Mouse (Mus musculus) kidney, embryonic 16.5 days (tissue): ENCODE data around the gene Nrip2. TPM values are rescaled to one million over a fixed set of nuclear protein-coding genes. Genes with fewer than 3 reads are reported as not detected.
A peak's percentile ranks its signal among the peaks of the same experiment; 100 is the strongest.

ENCODE experiments used
- ATAC-seq: fragments of 200-750 bp; cut with Nextera tagmentation; 2 replicates; pipeline ENCODE4 v1.8.0; 2017; ENCODE audit warnings: moderate TSS enrichment; ENCODE audit not compliant: low FRiP score, low TSS enrichment
- H3K27ac ChIP-seq: fragments of 300-500 bp; sonication (generic); 2 replicates; pipeline ENCODE4 v1.5.1; 2014; ENCODE audit warnings: low read length
- H3K27me3 ChIP-seq: fragments of 300-500 bp; sonication (generic); 2 replicates; pipeline ENCODE4 v1.6.1; 2014; ENCODE audit warnings: low read length, control low read depth, mixed read lengths; ENCODE audit not compliant: insufficient read depth
- H3K36me3 ChIP-seq: fragments of 300-500 bp; sonication (generic); 2 replicates; pipeline ENCODE4 v1.6.1; 2014; ENCODE audit warnings: low read length, control low read depth, mixed read lengths; ENCODE audit not compliant: insufficient read depth
- H3K4me1 ChIP-seq: fragments of 300-500 bp; sonication (generic); 2 replicates; pipeline ENCODE4 v1.6.1; 2014; ENCODE audit warnings: low read length, control low read depth, mixed read lengths; ENCODE audit not compliant: insufficient read depth
- H3K4me2 ChIP-seq: fragments of 300-500 bp; sonication (generic); replicated peaks from 2 replicates; pipeline ENCODE4 v1.6.1; 2014; ENCODE audit warnings: low read depth, low read length
- H3K4me3 ChIP-seq: fragments of 300-500 bp; sonication (generic); 2 replicates; pipeline ENCODE4 v1.5.1; 2014; ENCODE audit warnings: mild to moderate bottlenecking, low read length
- H3K9ac ChIP-seq: fragments of 300-500 bp; sonication (generic); replicated peaks from 2 replicates; pipeline ENCODE4 v1.6.1; 2014; ENCODE audit warnings: low read length
- H3K9me3 ChIP-seq: fragments of 300-500 bp; sonication (generic); 2 replicates; pipeline ENCODE4 v1.6.1; 2016; ENCODE audit warnings: low read length, control low read depth
- WGBS: fragments of 180-500 bp; shearing (Covaris S2); extraction: QIAGEN DNeasy Blood & Tissue Kit; methylation state at CpG from one replicate; pipeline ENCODE4 v1.1.7; 2014; 5-methylcytosine and 5-hydroxymethylcytosine counted together
- polyA plus RNA-seq: library from polyadenylated mRNA; unstranded; fragments of >200 nt; fragmentation: Nextera tagmentation; extraction: Ambion mirVana; gene quantifications from 2 replicates; pipeline ENCODE4 v1.2.1, GENCODE M21; 2015

The Nrip2 gene
- 24.7 and 26.3 TPM in 2 replicates for polyA plus RNA-seq

GRCm38 (mm10) chr6:128398996-128399395 is at the start of gene Nrip2:
TSS of gene Nrip2 (plus strand) at chr6:128399296.
- WGBS = 59% methylated on average over 3 of the region's 3 CpGs
- H3K9me3 ChIP-seq = no peaks in the 10 kb centered on the region
- peak within 1 kb of the TSS; percentile 77 for H3K27ac ChIP-seq
- no peaks in the 10 kb centered on the region for H3K27me3 ChIP-seq
- no peak for ATAC-seq
- peak within 1 kb of the TSS; percentile 54 for H3K4me2 ChIP-seq
- peak within 1 kb of the TSS; percentile 32 for H3K4me3 ChIP-seq
- peak within 1 kb of the TSS; percentile 51 for H3K9ac ChIP-seq
- H3K4me1 ChIP-seq = peaks cover 24% of the 10 kb centered on the region
- no peaks in the 10 kb centered on the region for H3K36me3 ChIP-seq

- Histone ChIP-seq H3K4me1 (peaks cover 11% of the 10 kb centered on the region), H3K4me3 (no peak overlapping the region), H3K9ac (0 out of 2 replicates have a peak overlapping the region, but pooled peaks have one; percentile 6), H3K4me2 (no peak overlapping the region), H3K27me3 (no peaks in the 10 kb centered on the region), H3K27ac (peak overlapping the region; percentile 35; the same call in 1 of the 2 replicates), H3K9me3 (no peaks in the 10 kb centered on the region), H3K36me3 (peaks cover 6% of the 10 kb centered on the region)
- 46% methylated on average over 7 of the region's 7 CpGs for WGBS
- ATAC-seq = no peak
These were observed 49.4 kb upstream of the Nrip2 start for GRCm38 (mm10) chr6:128349711-128350110.

GRCm38 (mm10) chr6:128354140-128354539 is 45.0 kb upstream of the Nrip2 start:
- Histone ChIP-seq H3K27ac (peak overlapping the region; percentile 17; the same call in 1 of the 2 replicates), H3K9me3 (no peaks in the 10 kb centered on the region), H3K4me1 (peaks cover 20% of the 10 kb centered on the region), H3K36me3 (peaks cover 31% of the 10 kb centered on the region), H3K9ac (no peak overlapping the region), H3K27me3 (no peaks in the 10 kb centered on the region), H3K4me3 (peak overlapping the region; percentile 85; the same call in 1 of the 2 replicates), H3K4me2 (peak overlapping the region; percentile 84)
- WGBS = 41% methylated on average over 3 of the region's 3 CpGs
- ATAC-seq = no peak

- Histone ChIP-seq H3K4me3 (peak overlapping the region; percentile 85), H3K27ac (peak overlapping the region; percentile 89), H3K27me3 (no peaks in the 10 kb centered on the region), H3K4me1 (peaks cover 20% of the 10 kb centered on the region), H3K4me2 (peak overlapping the region; percentile 84), H3K9ac (peak overlapping the region; percentile 82), H3K36me3 (peaks cover 31% of the 10 kb centered on the region), H3K9me3 (no peaks in the 10 kb centered on the region)
- ATAC-seq = peak; percentile 62
- under 1% methylated on average over 24 of the region's 28 CpGs for WGBS
These were observed 43.9 kb upstream of the Nrip2 start for GRCm38 (mm10) chr6:128355201-128355681.

GRCm38 (mm10) chr6:128355726-128356416 is 43.2 kb upstream of the Nrip2 start, which contains the start of gene Tulp3:
TSS of gene Tulp3 (minus strand) at chr6:128355851.
- WGBS = under 1% methylated on average over 35 of the region's 42 CpGs
- Histone ChIP-seq H3K36me3 (peaks cover 26% of the 10 kb centered on the region), H3K4me1 (peaks cover 23% of the 10 kb centered on the region)

GRCm38 (mm10) chr6:128358999-128359398 is 40.1 kb upstream of the Nrip2 start:
- Histone ChIP-seq H3K9me3 (no peaks in the 10 kb centered on the region), H3K36me3 (peaks cover 25% of the 10 kb centered on the region), H3K4me3 (no peak overlapping the region), H3K4me2 (no peak overlapping the region), H3K9ac (no peak overlapping the region), H3K4me1 (peaks cover 38% of the 10 kb centered on the region), H3K27me3 (no peaks in the 10 kb centered on the region), H3K27ac (no peak overlapping the region)
- ATAC-seq = no peak
- WGBS = 22% methylated on average over 2 of the region's 2 CpGs

More at GRCm38 (mm10) chr6:128355726-128356416, 43.2 kb upstream of the Nrip2 start, which contains the start of gene Tulp3:
- Histone ChIP-seq H3K4me3 (peak within 1 kb of the TSS; percentile 85), H3K9me3 (no peaks in the 10 kb centered on the region), H3K4me2 (peak within 1 kb of the TSS; percentile 84), H3K27ac (peak within 1 kb of the TSS; percentile 89), H3K9ac (peak within 1 kb of the TSS; percentile 82), H3K27me3 (no peaks in the 10 kb centered on the region)
- peak; percentile 98 for ATAC-seq

- ATAC-seq = no peak
- Histone ChIP-seq H3K27me3 (no peaks in the 10 kb centered on the region), H3K27ac (peak overlapping the region; percentile 93), H3K9ac (peak overlapping the region; percentile 85), H3K4me2 (peak overlapping the region; percentile 79), H3K9me3 (no peaks in the 10 kb centered on the region), H3K36me3 (peaks cover 31% of the 10 kb centered on the region), H3K4me3 (peak overlapping the region; percentile 81), H3K4me1 (peaks cover 28% of the 10 kb centered on the region)
- WGBS = 18% methylated on average over 9 of the region's 9 CpGs
These were observed 37.2 kb upstream of the Nrip2 start for GRCm38 (mm10) chr6:128361901-128362300.

- H3K27me3 ChIP-seq = no peaks in the 10 kb centered on the region
- peak within 1 kb of the TSS; percentile 85 for H3K9ac ChIP-seq
- peak; percentile 88 for ATAC-seq
- H3K4me1 ChIP-seq = peaks cover 28% of the 10 kb centered on the region
- peak within 1 kb of the TSS; percentile 93 for H3K27ac ChIP-seq
- H3K9me3 ChIP-seq = no peaks in the 10 kb centered on the region
- peak within 1 kb of the TSS; percentile 81 for H3K4me3 ChIP-seq
- peak within 1 kb of the TSS; percentile 79 for H3K4me2 ChIP-seq
- WGBS = under 1% methylated on average over 65 of the region's 76 CpGs
- H3K36me3 ChIP-seq = peaks cover 31% of the 10 kb centered on the region
These were observed 36.6 kb upstream of the Nrip2 start, which contains the start of the genes Rhno1 and Foxm1 for GRCm38 (mm10) chr6:128362381-128363006. TSS of gene Rhno1 (minus strand) at chr6:128362911. TSS of gene Foxm1 (plus strand) at chr6:128362967.

GRCm38 (mm10) chr6:128363007-128363825 is 35.9 kb upstream of the Nrip2 start:
- Histone ChIP-seq H3K4me2 (peak overlapping the region; percentile 79), H3K9me3 (no peaks in the 10 kb centered on the region), H3K27me3 (no peaks in the 10 kb centered on the region), H3K27ac (peak overlapping the region; percentile 93), H3K9ac (peak overlapping the region; percentile 85), H3K4me1 (peaks cover 28% of the 10 kb centered on the region), H3K4me3 (peak overlapping the region; percentile 81), H3K36me3 (peaks cover 30% of the 10 kb centered on the region)
- WGBS = under 1% methylated on average over 41 of the region's 46 CpGs
- peak; percentile 74 for ATAC-seq
